Mouse (Mus musculus): ENCODE data around the gene Emx1. TPM values are rescaled to one million over a fixed set of nuclear protein-coding genes. Genes with fewer than 3 reads are reported as not detected.
A peak's percentile ranks its signal among the peaks of the same experiment; 100 is the strongest.

Emx1 gene
- total RNA-seq, 2 experiments from 2014 or later, result not detected

- TF ChIP-seq CTCF (IDR thresholded peaks at IDR 0.05), result peak; percentile 95
- intact Hi-C loops (cut with DNase I), result loop anchor here (5.0 kb wide), 1 partner anchor 232 kb away; no protein-coding TSS in a partner anchor
These were observed 26.9 kb upstream of the Emx1 start for GRCm38 (mm10) chr6:85160201-85160923.

GRCm38 (mm10) chr6:85165440-85165921 is 21.8 kb upstream of the Emx1 start:
- no peak for TF ChIP-seq CTCF (IDR thresholded peaks at IDR 0.05)
- H3K27ac ChIP-seq, result no peak overlapping the region
- H3K4me3 ChIP-seq, result no peak overlapping the region
- DNase-seq, result no peak
- intact Hi-C loops (cut with DNase I), result no loop called here

More at GRCm38 (mm10) chr6:85160201-85160923, 26.9 kb upstream of the Emx1 start:
- peak; percentile 71 for DNase-seq
- Histone ChIP-seq H3K4me3 (no peak overlapping the region), H3K27ac (no peak overlapping the region)

- no peak for DNase-seq
- Histone ChIP-seq H3K4me3 (no peak overlapping the region), H3K27ac (no peak overlapping the region)
- no peak for TF ChIP-seq CTCF (IDR thresholded peaks at IDR 0.05)
- intact Hi-C loops (cut with DNase I), result no loop called here
These were observed 7.7 kb upstream of the Emx1 start for GRCm38 (mm10) chr6:85179569-85179968.

DNA sequence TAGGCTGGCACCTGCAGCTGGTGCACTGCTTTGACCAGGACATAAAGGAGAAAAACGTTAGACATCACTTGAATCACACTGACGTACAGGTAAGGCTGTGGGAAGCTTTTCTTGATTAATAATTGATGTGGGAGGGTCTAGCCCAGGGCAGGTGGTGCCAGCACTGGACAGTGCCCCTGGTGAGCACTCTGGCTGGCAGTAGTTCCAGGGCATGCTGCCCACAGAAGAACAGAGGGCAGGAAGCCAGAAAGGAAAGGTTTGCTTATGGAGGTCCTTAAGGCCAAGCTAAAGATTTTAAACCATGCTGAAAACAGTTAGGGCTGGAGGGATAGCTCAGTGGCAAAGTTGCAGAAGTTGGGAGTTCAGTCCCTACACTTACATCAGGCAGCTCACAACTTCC is 7.2 kb upstream of the Emx1 start:
- no peak for TF ChIP-seq CTCF (IDR thresholded peaks at IDR 0.05)
- no peak for DNase-seq
- Histone ChIP-seq H3K4me3 (no peak overlapping the region), H3K27ac (no peak overlapping the region)
- intact Hi-C loops (cut with DNase I), result no loop called here

GRCm38 (mm10) chr6:85183951-85184350 is 3.3 kb upstream of the Emx1 start:
- no peak for TF ChIP-seq CTCF (IDR thresholded peaks at IDR 0.05)
- Histone ChIP-seq H3K4me3 (no peak overlapping the region), H3K27ac (no peak overlapping the region)
- intact Hi-C loops (cut with DNase I), result no loop called here
- DNase-seq, result no peak

GRCm38 (mm10) chr6:85186033-85186743 is 1.1 kb upstream of the Emx1 start:
- Histone ChIP-seq H3K4me3 (no peak overlapping the region), H3K27ac (no peak overlapping the region)
- intact Hi-C loops (cut with DNase I), result no loop called here
- no peak for TF ChIP-seq CTCF (IDR thresholded peaks at IDR 0.05)
- no peak for DNase-seq

- H3K4me3 ChIP-seq, result no peak overlapping the region
- no peak overlapping the region for H3K27ac ChIP-seq
- intact Hi-C loops (cut with DNase I), result no loop called here
- no peak for TF ChIP-seq CTCF (IDR thresholded peaks at IDR 0.05)
- no peak for DNase-seq
These were observed 536 bp upstream of the Emx1 start for GRCm38 (mm10) chr6:85186744-85187059.

DNA sequence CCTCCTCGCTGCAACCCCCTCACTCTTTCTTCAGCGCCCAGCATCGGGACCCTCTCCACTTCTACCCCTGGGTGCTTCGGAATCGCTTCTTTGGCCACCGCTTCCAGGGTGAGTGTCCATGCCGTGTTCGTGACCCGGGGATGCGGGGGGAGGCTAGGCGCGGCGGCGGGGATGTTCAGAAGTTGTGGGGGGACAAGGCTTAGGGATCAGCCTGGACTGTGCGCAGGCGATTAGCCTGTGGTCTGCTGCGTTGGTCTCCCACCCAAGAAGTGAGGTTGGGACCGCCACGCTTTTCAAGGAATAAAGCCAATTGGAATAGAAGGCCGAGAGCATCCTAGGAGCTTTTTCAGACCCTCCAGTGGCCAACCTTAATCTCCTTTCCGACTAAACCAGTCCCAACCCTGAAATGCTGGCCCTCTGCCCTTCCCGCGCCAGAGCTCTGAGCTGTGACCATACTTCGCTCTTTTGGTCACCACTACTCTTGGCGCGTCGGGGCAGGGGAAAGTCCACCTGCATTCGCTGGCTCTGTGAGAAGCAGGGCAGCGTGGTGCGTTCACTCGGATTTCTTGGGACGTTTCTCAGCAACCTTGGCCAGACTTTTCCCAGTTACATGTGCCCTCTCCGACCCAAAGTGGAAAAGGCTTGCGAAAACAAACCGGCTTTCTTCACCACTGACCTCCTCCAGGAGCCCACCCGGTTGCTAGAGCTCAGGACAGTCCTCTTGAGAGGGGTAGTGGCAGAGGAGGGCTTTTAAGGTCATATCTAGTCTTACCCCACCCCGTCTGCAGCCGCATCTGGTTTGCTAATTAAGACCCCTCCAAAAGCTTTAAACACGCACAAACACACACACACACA is 1.2 kb downstream of the Emx1 start:
- no peak for DNase-seq
- H3K27ac ChIP-seq, result no peak overlapping the region
- H3K4me3 ChIP-seq, result peak overlapping the region; percentile 62
- no peak for TF ChIP-seq CTCF (IDR thresholded peaks at IDR 0.05)
- intact Hi-C loops (cut with DNase I), result no loop called here

GRCm38 (mm10) chr6:85189361-85189760 is 2.1 kb downstream of the Emx1 start:
- no peak for TF ChIP-seq CTCF (IDR thresholded peaks at IDR 0.05)
- H3K4me3 ChIP-seq, result no peak overlapping the region; the same call in 1 of the 2 replicates
- no peak overlapping the region for H3K27ac ChIP-seq
- intact Hi-C loops (cut with DNase I), result no loop called here
- no peak for DNase-seq

GRCm38 (mm10) chr6:85189911-85190591 is 2.8 kb downstream of the Emx1 start:
- intact Hi-C loops (cut with DNase I), result no loop called here
- no peak for TF ChIP-seq CTCF (IDR thresholded peaks at IDR 0.05)
- DNase-seq, result peak; percentile 25
- Histone ChIP-seq H3K4me3 (peak overlapping the region; percentile 66), H3K27ac (no peak overlapping the region)

DNA sequence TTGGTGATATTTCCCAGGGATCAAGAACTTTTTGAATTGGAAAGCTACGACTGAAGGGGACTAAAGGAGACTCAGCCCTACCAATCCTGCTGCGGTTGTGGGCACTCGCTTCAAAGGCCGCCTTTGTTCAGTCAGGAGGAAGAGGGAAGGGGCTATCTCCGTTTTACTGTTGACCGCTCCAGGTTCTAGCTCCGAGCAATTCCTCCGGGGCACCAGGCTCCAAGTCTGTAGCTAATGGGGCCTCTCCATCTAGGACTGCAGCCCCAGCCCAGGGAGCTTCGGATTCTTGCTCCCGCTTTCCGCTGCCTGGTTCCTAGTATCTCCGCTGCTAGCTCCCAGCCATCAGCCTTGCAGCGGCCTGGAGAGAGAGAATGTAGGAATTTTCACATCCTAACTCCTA is 3.4 kb downstream of the Emx1 start:
- TF ChIP-seq CTCF (IDR thresholded peaks at IDR 0.05), result no peak
- no peak overlapping the region for H3K27ac ChIP-seq
- H3K4me3 ChIP-seq, result peak overlapping the region; percentile 66
- no peak for DNase-seq
- intact Hi-C loops (cut with DNase I), result no loop called here

DNA sequence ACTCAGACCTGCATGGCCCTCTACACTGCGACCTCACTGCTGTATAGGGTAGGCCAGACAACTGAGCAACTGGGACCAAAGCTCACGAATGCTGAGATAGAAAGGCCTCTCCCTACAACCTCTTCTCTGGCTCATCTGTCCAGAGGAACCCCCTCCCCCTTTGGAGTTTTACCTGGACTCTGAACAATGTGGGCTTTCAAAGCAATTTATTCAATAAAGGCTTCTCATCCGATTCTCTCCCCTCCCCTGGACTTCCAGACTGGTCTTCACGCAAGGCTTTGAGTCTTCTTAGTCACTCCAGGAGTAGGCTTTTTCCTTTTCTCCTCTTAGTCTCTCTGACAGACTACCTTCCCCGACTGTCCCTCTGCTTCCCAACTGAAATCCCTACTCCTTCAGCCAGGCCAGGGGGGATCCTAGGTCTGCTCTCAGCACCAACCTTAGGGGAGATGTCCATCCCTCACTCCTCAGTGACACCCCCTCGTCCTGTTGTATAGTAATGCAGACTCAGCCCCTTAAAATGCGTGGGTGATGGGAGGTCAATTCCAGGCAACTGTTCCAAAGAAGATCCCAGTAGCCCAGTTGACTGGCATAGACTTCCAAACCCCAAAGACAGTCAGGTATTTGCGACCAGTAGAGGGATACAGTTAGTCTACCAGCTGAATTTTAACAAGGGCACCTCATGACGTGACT is 4.7 kb downstream of the Emx1 start:
- intact Hi-C loops (cut with DNase I), result no loop called here
- Histone ChIP-seq H3K27ac (no peak overlapping the region), H3K4me3 (no peak overlapping the region)
- no peak for TF ChIP-seq CTCF (IDR thresholded peaks at IDR 0.05)
- DNase-seq, result no peak
